Mouse (Mus musculus): ENCODE results near the gene Sephs1. TPM values are rescaled to one million over a fixed set of nuclear protein-coding genes. Genes with fewer than 3 reads are reported as not detected.
A peak's percentile ranks its signal among the peaks of the same experiment; 100 is the strongest.
"Not testable (repeated sequence)": the region's sequence is repeated elsewhere in the genome, so short reads cannot be mapped to it uniquely, and the experiment has no call there.

The Sephs1 gene
- total RNA-seq, 2 experiments from 2014 or later = 19.7 to 42.4 TPM

- no peak for ATAC-seq (replicated peaks; ENCODE audit: low FRiP score, poor library complexity, severe bottlenecking)
These were observed 21.0 kb downstream of the Sephs1 start for GRCm38 (mm10) chr2:4902346-4902745.

GRCm38 (mm10) chr2:4907120-4907519 lies 25.8 kb downstream of the Sephs1 start:
- ATAC-seq (replicated peaks; ENCODE audit: low FRiP score, poor library complexity, severe bottlenecking) = no peak

- ATAC-seq (replicated peaks; ENCODE audit: low FRiP score, poor library complexity, severe bottlenecking) = no peak
These were observed 26.6 kb downstream of the Sephs1 start for GRCm38 (mm10) chr2:4907916-4908315.

GRCm38 (mm10) chr2:4908771-4909315 lies 27.5 kb downstream of the Sephs1 start:
- ATAC-seq (replicated peaks; ENCODE audit: low FRiP score, poor library complexity, severe bottlenecking) = no peak

DNA sequence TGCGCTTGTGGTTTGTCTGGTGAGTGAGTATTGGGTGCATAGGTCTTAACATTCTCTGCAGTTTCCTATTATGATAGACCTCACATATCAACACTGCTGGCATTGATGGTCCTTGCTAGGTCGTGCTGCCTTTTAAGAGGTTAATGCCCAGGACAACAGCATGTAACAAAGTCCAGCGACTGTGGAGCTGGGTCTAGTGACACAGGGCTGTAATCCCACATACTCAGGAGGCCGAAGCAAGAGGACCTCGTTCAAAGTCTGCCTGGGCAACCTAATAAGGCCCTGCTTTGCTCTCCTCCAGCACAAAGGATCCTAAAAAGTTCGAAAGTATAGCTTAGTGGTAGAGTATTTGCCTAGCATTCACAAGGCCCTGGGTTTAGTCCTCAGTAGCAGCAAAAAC lies 28.5 kb downstream of the Sephs1 start:
- ATAC-seq (replicated peaks; ENCODE audit: low FRiP score, poor library complexity, severe bottlenecking) = no peak

- no peak for ATAC-seq (replicated peaks; ENCODE audit: low FRiP score, poor library complexity, severe bottlenecking)
These were observed 29.2 kb downstream of the Sephs1 start for GRCm38 (mm10) chr2:4910521-4910920.

DNA sequence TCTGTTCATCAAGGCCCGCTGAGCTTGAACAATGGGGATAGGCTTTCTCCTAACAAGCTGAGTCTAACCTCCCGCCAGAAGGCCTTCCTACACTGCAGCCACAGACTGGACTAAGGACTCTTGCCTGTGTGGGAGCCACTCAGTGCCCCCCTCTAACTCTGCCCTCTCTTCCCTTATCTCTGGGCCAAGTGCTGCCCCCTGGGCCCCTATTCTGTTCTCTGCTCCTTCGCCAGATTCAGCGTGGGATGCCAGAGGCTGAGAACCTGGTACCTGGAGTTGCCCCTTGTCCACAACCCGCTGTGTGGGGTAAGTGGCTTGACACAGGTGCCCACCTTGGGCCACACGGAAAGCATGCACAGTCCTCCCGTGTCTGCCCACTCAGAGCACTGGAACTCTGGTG lies 32.6 kb downstream of the Sephs1 start:
- no peak for ATAC-seq (replicated peaks; ENCODE audit: low FRiP score, poor library complexity, severe bottlenecking)

GRCm38 (mm10) chr2:4916037-4916436 lies 34.7 kb downstream of the Sephs1 start:
- ATAC-seq (replicated peaks; ENCODE audit: low FRiP score, poor library complexity, severe bottlenecking) = no peak

GRCm38 (mm10) chr2:4917326-4918021 lies 36.1 kb downstream of the Sephs1 start:
- ATAC-seq (replicated peaks; ENCODE audit: low FRiP score, poor library complexity, severe bottlenecking) = 0 out of 2 replicates have a peak, but pooled peaks have one; percentile 46

- peak; percentile 96 for ATAC-seq (replicated peaks; ENCODE audit: low FRiP score, poor library complexity, severe bottlenecking)
These were observed 37.7 kb downstream of the Sephs1 start, which contains the start of gene Phyh for GRCm38 (mm10) chr2:4918860-4919739. TSS of gene Phyh (plus strand) at chr2:4919019.

DNA sequence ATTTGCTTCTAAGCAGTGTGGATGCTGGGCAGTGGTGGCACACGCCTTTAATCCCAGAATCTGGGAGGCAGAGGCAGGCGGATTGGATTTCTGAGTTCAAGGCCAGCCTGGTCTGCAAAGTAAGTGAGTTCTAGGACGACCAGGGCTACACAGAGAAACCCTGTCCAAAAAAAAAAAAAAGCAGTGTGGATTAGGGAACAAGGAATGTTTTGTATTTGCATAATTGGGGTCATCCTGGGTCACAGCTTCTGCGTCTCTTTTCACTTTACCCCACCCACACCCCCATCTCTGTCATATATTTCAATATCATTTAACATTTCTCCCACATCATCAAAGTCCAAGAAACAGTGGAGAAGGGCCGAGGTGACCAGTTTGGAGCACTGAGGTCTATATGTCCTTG lies 39.7 kb downstream of the Sephs1 start:
- ATAC-seq (replicated peaks; ENCODE audit: low FRiP score, poor library complexity, severe bottlenecking) = no peak

GRCm38 (mm10) chr2:4922476-4923164 lies 41.3 kb downstream of the Sephs1 start:
- ATAC-seq (replicated peaks; ENCODE audit: low FRiP score, poor library complexity, severe bottlenecking) = no peak

- no peak for ATAC-seq (replicated peaks; ENCODE audit: low FRiP score, poor library complexity, severe bottlenecking)
These were observed 46.0 kb downstream of the Sephs1 start for GRCm38 (mm10) chr2:4927391-4927790.

GRCm38 (mm10) chr2:4929230-4929629 lies 47.9 kb downstream of the Sephs1 start:
- no peak for ATAC-seq (replicated peaks; ENCODE audit: low FRiP score, poor library complexity, severe bottlenecking)

GRCm38 (mm10) chr2:4934516-4934915 lies 53.2 kb downstream of the Sephs1 start:
- no peak for ATAC-seq (replicated peaks; ENCODE audit: low FRiP score, poor library complexity, severe bottlenecking)

DNA sequence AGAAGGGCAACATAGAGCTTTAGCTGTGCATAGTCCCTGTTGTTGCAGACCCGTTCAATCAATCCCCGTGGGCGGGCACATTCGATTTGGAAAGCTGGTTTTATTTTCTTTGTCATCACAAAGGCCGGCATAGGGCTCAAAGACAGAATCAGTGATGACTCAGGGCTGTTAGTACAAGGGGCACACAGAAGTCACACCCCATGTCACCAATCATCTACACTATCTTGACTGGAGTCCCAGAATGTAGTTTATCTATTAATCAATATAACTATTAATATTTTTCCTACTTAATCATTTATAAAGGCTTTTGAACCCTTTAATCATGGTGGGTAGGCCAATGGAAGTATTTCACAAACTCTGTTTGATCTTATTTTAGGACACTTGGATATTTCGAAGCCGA lies 56.6 kb downstream of the Sephs1 start:
- no peak for ATAC-seq (replicated peaks; ENCODE audit: low FRiP score, poor library complexity, severe bottlenecking)

- ATAC-seq (replicated peaks; ENCODE audit: low FRiP score, poor library complexity, severe bottlenecking) = no peak
These were observed 59.5 kb downstream of the Sephs1 start for GRCm38 (mm10) chr2:4940861-4941260.

DNA sequence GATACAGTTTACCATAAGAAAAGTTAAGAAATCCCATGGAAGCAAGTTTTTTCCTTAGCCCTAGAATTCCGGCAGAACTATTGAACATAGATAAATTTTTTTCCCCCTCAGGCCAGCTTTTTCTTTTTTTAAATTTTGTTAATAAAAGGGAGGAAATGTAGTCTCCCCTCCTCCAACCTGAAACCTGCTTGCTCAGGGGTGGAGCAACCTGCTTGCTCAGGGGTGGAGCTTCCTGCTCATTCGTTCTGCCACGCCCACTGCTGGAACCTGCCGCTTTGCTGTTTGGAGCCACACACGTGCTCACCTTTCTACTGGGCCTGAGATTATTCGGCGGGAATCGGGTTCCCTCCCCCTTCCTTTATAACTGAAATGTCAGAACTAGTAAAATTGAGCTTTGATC lies 68.3 kb downstream of the Sephs1 start:
- not testable (repeated sequence) for ATAC-seq (replicated peaks; ENCODE audit: low FRiP score, poor library complexity, severe bottlenecking)

- no peak for ATAC-seq (replicated peaks; ENCODE audit: low FRiP score, poor library complexity, severe bottlenecking)
These were observed 69.6 kb downstream of the Sephs1 start for GRCm38 (mm10) chr2:4950986-4951385.

DNA sequence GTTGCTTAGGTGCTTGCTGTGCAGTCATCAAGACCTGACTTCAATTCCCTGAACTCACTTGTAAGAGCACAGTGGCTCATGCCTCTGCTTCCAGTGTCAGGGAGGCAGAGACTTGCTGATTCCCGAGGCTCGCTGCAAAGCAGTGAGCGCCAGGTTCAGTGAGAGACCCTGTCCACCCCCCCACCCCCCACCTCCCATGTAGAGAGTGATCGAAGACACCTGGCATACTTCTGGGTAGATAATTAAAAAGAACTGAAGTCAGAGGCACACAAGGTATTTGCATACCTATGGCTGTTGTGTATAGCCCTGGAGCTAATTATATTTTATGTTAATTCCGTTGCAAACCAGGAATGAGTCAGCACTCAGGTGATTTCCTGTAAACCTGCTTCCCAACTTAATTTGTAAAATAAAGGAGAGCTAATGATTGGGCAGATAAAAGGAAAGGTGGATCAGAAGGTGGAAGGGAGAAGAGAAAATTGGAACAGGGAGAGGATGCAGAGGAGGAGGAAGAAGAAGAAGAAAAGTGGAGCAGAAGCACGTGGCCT lies 72.9 kb downstream of the Sephs1 start:
- ATAC-seq (replicated peaks; ENCODE audit: low FRiP score, poor library complexity, severe bottlenecking) = no peak

Measured in erythroid progenitor cell, adult 5-6 weeks (primary cell).